Comparison of ENCODE assay signal across 38 mouse cellular contexts in genomic region chr15:102344490-102344889, GRCm38 (mm10). TPM values are rescaled to one million over a fixed set of nuclear protein-coding genes. Genes with fewer than 3 reads are reported as not detected.
"Had no signal": no experiment of that assay in that cellular context is flagged by ENCODE, and none has a peak within 500 bp of the region (broad histone marks: within the 10 kb centered on the region; RNA-seq: fewer than 3 reads in every experiment).

No protein-coding gene starts in this region.

- DNase-seq: heart, postnatal 10 days; heart, postnatal 14 days; heart, postnatal 36 days; heart, postnatal 4 days; kidney, adult 11 months; kidney, adult 18-20 months; kidney, adult 2 months; kidney, adult 8-10 months; kidney, adult 9 months; kidney, postnatal 10 days; kidney, postnatal 14 days; kidney, postnatal 25 days; kidney, postnatal 36 days; kidney, postnatal 4 days; layer of hippocampus, adult 9-11 months; layer of hippocampus, postnatal 36 days had no signal

- H3K27ac ChIP-seq: heart, embryonic 13.5 days; heart, embryonic 15.5 days; hindbrain, embryonic 10.5 days; hindbrain, embryonic 12.5 days; hindbrain, embryonic 13.5 days; hindbrain, embryonic 14.5 days; hindbrain, embryonic 15.5 days; hindbrain, postnatal 0 days; intestine, embryonic 15.5 days; kidney, embryonic 15.5 days; kidney, postnatal 0 days; layer of hippocampus, adult 2 months; left cerebral cortex, adult 2 months had no signal

- H3K4me1 ChIP-seq: heart, embryonic 12.5 days; heart, embryonic 15.5 days; hindbrain, embryonic 12.5 days; intestine, embryonic 15.5 days had no signal

- H3K27me3 ChIP-seq: heart, embryonic 12.5 days; heart, embryonic 13.5 days; heart, embryonic 15.5 days; hindbrain, embryonic 12.5 days; hindbrain, embryonic 13.5 days; hindbrain, embryonic 15.5 days; intestine, embryonic 15.5 days; kidney, embryonic 15.5 days had no signal

- H3K4me2 ChIP-seq: heart, embryonic 12.5 days; heart, embryonic 13.5 days; heart, embryonic 15.5 days; hindbrain, embryonic 12.5 days; hindbrain, embryonic 13.5 days; hindbrain, embryonic 14.5 days; hindbrain, embryonic 15.5 days; intestine, embryonic 15.5 days; kidney, embryonic 15.5 days had no signal

- H3K4me3 ChIP-seq: heart, embryonic 12.5 days; heart, embryonic 13.5 days; heart, embryonic 15.5 days; hindbrain, embryonic 10.5 days; hindbrain, embryonic 12.5 days; hindbrain, embryonic 13.5 days; hindbrain, embryonic 15.5 days; intestine, embryonic 15.5 days; kidney, embryonic 15.5 days; layer of hippocampus, adult 2 months; left cerebral cortex, adult 2 months had no signal

- ATAC-seq: hindbrain, embryonic 16.5 days; hindbrain, postnatal 0 days; inflammation-experienced regulatory T-cells, adult 6 months; intestine, embryonic 15.5 days; intestine, embryonic 16.5 days; intestine, postnatal 0 days had no signal

- H3K9me3 ChIP-seq: heart, embryonic 12.5 days; heart, embryonic 13.5 days; heart, embryonic 15.5 days; hindbrain, embryonic 10.5 days; hindbrain, embryonic 12.5 days; hindbrain, embryonic 13.5 days; hindbrain, embryonic 15.5 days; intestine, embryonic 15.5 days; kidney, embryonic 15.5 days had no signal

- H3K9ac ChIP-seq: heart, embryonic 12.5 days; heart, embryonic 15.5 days; hindbrain, embryonic 12.5 days; hindbrain, embryonic 13.5 days; hindbrain, embryonic 14.5 days; hindbrain, embryonic 15.5 days; intestine, embryonic 15.5 days; kidney, embryonic 15.5 days had no signal

RNA-seq across cellular contexts. Expression of gene Sp7, which starts 22.5 kb away (rescaled TPM):
- total RNA-seq: heart, postnatal 10 days; heart, postnatal 14 days; heart, postnatal 25 days; heart, postnatal 36 days; heart, postnatal 4 days; hematopoietic stem cell, adult 5-6 weeks had no signal
- polyA plus RNA-seq: heart, postnatal 0 days; inflammation-experienced regulatory T-cells, adult 6 months; large intestine, adult 2 months had no signal
